Mouse (Mus musculus): ENCODE measurements around the gene Btbd9.

The Btbd9 gene

GRCm38 (mm10) chr17:30456293-30456692 lies 120.0 kb downstream of the Btbd9 start:
- no peak for DNase-seq (ENCODE audit: low read depth, low spot score)

- DNase-seq (ENCODE audit: low read depth, low spot score), result peak; percentile 83
These were observed 121.4 kb downstream of the Btbd9 start for GRCm38 (mm10) chr17:30454862-30455243.

GRCm38 (mm10) chr17:30454155-30454861 lies 122.0 kb downstream of the Btbd9 start:
- no peak for DNase-seq (ENCODE audit: low read depth, low spot score)

- DNase-seq (ENCODE audit: low read depth, low spot score), result peak; percentile 29
These were observed 123.0 kb downstream of the Btbd9 start for GRCm38 (mm10) chr17:30453272-30453671.

- no peak for DNase-seq (ENCODE audit: low read depth, low spot score)
These were observed 123.9 kb downstream of the Btbd9 start for GRCm38 (mm10) chr17:30452363-30452762.

- no peak for DNase-seq (ENCODE audit: low read depth, low spot score)
These were observed 127.7 kb downstream of the Btbd9 start for GRCm38 (mm10) chr17:30448562-30448961.

- DNase-seq (ENCODE audit: low read depth, low spot score), result no peak
These were observed 130.4 kb downstream of the Btbd9 start for GRCm38 (mm10) chr17:30445805-30446441.

GRCm38 (mm10) chr17:30439702-30440101 lies 136.6 kb downstream of the Btbd9 start:
- DNase-seq (ENCODE audit: low read depth, low spot score), result peak; percentile 7

GRCm38 (mm10) chr17:30438786-30439185 lies 137.5 kb downstream of the Btbd9 start:
- DNase-seq (ENCODE audit: low read depth, low spot score), result peak; percentile 34

GRCm38 (mm10) chr17:30436021-30436461 lies 140.2 kb downstream of the Btbd9 start:
- no peak for DNase-seq (ENCODE audit: low read depth, low spot score)

GRCm38 (mm10) chr17:30435478-30435877 lies 140.8 kb downstream of the Btbd9 start:
- no peak for DNase-seq (ENCODE audit: low read depth, low spot score)

- no peak for DNase-seq (ENCODE audit: low read depth, low spot score)
These were observed 144.2 kb downstream of the Btbd9 start for GRCm38 (mm10) chr17:30432094-30432493.

- DNase-seq (ENCODE audit: low read depth, low spot score), result no peak
These were observed 145.2 kb downstream of the Btbd9 start for GRCm38 (mm10) chr17:30430961-30431640.

GRCm38 (mm10) chr17:30428661-30429060 lies 147.6 kb downstream of the Btbd9 start:
- DNase-seq (ENCODE audit: low read depth, low spot score), result no peak

- peak; percentile 53 for DNase-seq (ENCODE audit: low read depth, low spot score)
These were observed 152.9 kb downstream of the Btbd9 start for GRCm38 (mm10) chr17:30423256-30423852.

- no peak for DNase-seq (ENCODE audit: low read depth, low spot score)
These were observed 154.0 kb downstream of the Btbd9 start for GRCm38 (mm10) chr17:30422278-30422677.

GRCm38 (mm10) chr17:30421256-30421655 lies 155.0 kb downstream of the Btbd9 start:
- DNase-seq (ENCODE audit: low read depth, low spot score), result no peak

GRCm38 (mm10) chr17:30419494-30419893 lies 156.8 kb downstream of the Btbd9 start:
- no peak for DNase-seq (ENCODE audit: low read depth, low spot score)

GRCm38 (mm10) chr17:30418510-30418909 lies 157.8 kb downstream of the Btbd9 start:
- no peak for DNase-seq (ENCODE audit: low read depth, low spot score)

- no peak for DNase-seq (ENCODE audit: low read depth, low spot score)
These were observed 159.2 kb downstream of the Btbd9 start for GRCm38 (mm10) chr17:30417106-30417505.

- no peak for DNase-seq (ENCODE audit: low read depth, low spot score)
These were observed 160.6 kb downstream of the Btbd9 start for GRCm38 (mm10) chr17:30415693-30416092.

- DNase-seq (ENCODE audit: low read depth, low spot score), result no peak
These were observed 163.3 kb downstream of the Btbd9 start for GRCm38 (mm10) chr17:30412991-30413390.

All from R1 (cell line).